In genomic region chr15:42911357-42911756, GRCm38 (mm10) we compare ENCODE assay signal across 21 mouse cellular contexts.
"Had no signal": no experiment of that assay in that cellular context is flagged by ENCODE, and none has a peak within 500 bp of the region (broad histone marks: within the 10 kb centered on the region; RNA-seq: fewer than 3 reads in every experiment).

No protein-coding gene starts in this region.

- DNase-seq: kidney, adult 8-10 months; kidney, postnatal 10 days; kidney, postnatal 4 days; left cerebral cortex, postnatal 4 days; liver, postnatal 0 days; lung, postnatal 10 days; lung, postnatal 36 days; thymus, adult 2 months; thymus, postnatal 14 days; thymus, postnatal 4 days had no signal

- H3K27me3 ChIP-seq: kidney, embryonic 15.5 days; limb, embryonic 12.5 days; limb, embryonic 15.5 days; lung, embryonic 15.5 days; midbrain, embryonic 13.5 days; neural tube, embryonic 13.5 days had no signal

- H3K9ac ChIP-seq: kidney, embryonic 15.5 days; limb, embryonic 12.5 days; limb, embryonic 15.5 days; liver, embryonic 14.5 days; liver, postnatal 0 days; lung, embryonic 15.5 days; midbrain, embryonic 13.5 days; neural tube, embryonic 13.5 days had no signal

- ATAC-seq: liver, postnatal 0 days; midbrain, embryonic 13.5 days; midbrain, embryonic 16.5 days had no signal

- H3K4me3 ChIP-seq: kidney, embryonic 15.5 days; limb, embryonic 12.5 days; limb, embryonic 15.5 days; lung, embryonic 15.5 days; midbrain, embryonic 13.5 days; myocyte; neural tube, embryonic 13.5 days had no signal

- H3K27ac ChIP-seq: kidney, embryonic 15.5 days; limb, embryonic 12.5 days; limb, embryonic 15.5 days; liver, embryonic 14.5 days; lung, embryonic 15.5 days; midbrain, embryonic 13.5 days; neural tube, embryonic 13.5 days; stomach, postnatal 0 days had no signal

- H3K36me3 ChIP-seq: kidney, embryonic 15.5 days; limb, embryonic 12.5 days; limb, embryonic 15.5 days; lung, embryonic 15.5 days; midbrain, embryonic 13.5 days; neural tube, embryonic 13.5 days had no signal

- H3K4me1 ChIP-seq: kidney, embryonic 15.5 days; limb, embryonic 12.5 days; limb, embryonic 15.5 days; lung, embryonic 15.5 days; midbrain, embryonic 13.5 days had no signal

- H3K9me3 ChIP-seq: kidney, embryonic 15.5 days; limb, embryonic 12.5 days; limb, embryonic 15.5 days; lung, embryonic 15.5 days; midbrain, embryonic 13.5 days; neural tube, embryonic 13.5 days had no signal

- H3K4me2 ChIP-seq: kidney, embryonic 15.5 days; limb, embryonic 12.5 days; limb, embryonic 15.5 days; liver, embryonic 11.5 days; lung, embryonic 15.5 days; midbrain, embryonic 13.5 days; neural tube, embryonic 13.5 days had no signal
